Mouse (Mus musculus) bone marrow, adult 2 months (tissue): ENCODE measurements around the gene Exoc3l2. TPM values are rescaled to one million over a fixed set of nuclear protein-coding genes. Genes with fewer than 3 reads are reported as not detected.
A peak's percentile ranks its signal among the peaks of the same experiment; 100 is the strongest.

Experiments used
- H3K27ac ChIP-seq: fragments of 200-500 bp; 2 replicates; pipeline ENCODE4 v1.5.1; 2012; ENCODE audit warnings: low read depth, mild to moderate bottlenecking, control low read depth, inconsistent platforms, low read length; ENCODE audit not compliant: control insufficient read depth, poor library complexity, insufficient read depth
- H3K4me1 ChIP-seq: fragments of 200-500 bp; 2 replicates; pipeline ENCODE4 v1.6.1; 2011; ENCODE audit warnings: low read length; ENCODE audit not compliant: control insufficient read depth, insufficient read depth
- H3K4me3 ChIP-seq: fragments of 200-500 bp; replicated peaks from 2 replicates; pipeline ENCODE3; 2011; ENCODE audit warnings: mild to moderate bottlenecking, low read depth, low read length, control low read depth; ENCODE audit not compliant: control insufficient read depth
- CTCF ChIP-seq: fragments of 200-500 bp; IDR thresholded peaks from 2 replicates; pipeline ENCODE4 v1.5.1; 2011; ENCODE audit warnings: low read length, control low read depth; ENCODE audit not compliant: control insufficient read depth, insufficient read depth
- POLR2A ChIP-seq: fragments of 200-500 bp; IDR thresholded peaks from 2 replicates; pipeline ENCODE4 v1.6.1; 2011; ENCODE audit warnings: low read depth, mild to moderate bottlenecking, control low read depth, low read length, borderline replicate concordance; ENCODE audit not compliant: control insufficient read depth
- WGBS: fragments of 180-500 bp; shearing (Covaris S2); methylation state at CpG from one replicate; pipeline ENCODE4 v1.1.7; 2018; 5-methylcytosine and 5-hydroxymethylcytosine counted together
- polyA plus RNA-seq: library from polyadenylated mRNA; stranded (reverse); fragments of >200 nt; gene quantifications from 2 replicates; pipeline ENCODE4 v1.2.4, GENCODE M21; 2011; ENCODE audit warnings: low replicate concordance; ENCODE audit not compliant: missing spikeins, insufficient read depth, insufficient read length

Gene Exoc3l2
- polyA plus RNA-seq, 1 experiment: 10.3 TPM

GRCm38 (mm10) chr7:19485488-19485887, 22.4 kb downstream of the Exoc3l2 start:
- no peak for TF ChIP-seq POLR2A
- Histone ChIP-seq H3K27ac (no peak overlapping the region), H3K4me3 (no peak overlapping the region), H3K4me1 (no peaks in the 10 kb centered on the region)
- WGBS: 67% methylated on average over 1 of the region's 1 CpGs

GRCm38 (mm10) chr7:19486549-19486948, 23.4 kb downstream of the Exoc3l2 start:
- no peak for TF ChIP-seq POLR2A
- TF ChIP-seq CTCF: no peak

GRCm38 (mm10) chr7:19489525-19489924, 26.4 kb downstream of the Exoc3l2 start:
- Histone ChIP-seq H3K27ac (no peak overlapping the region), H3K4me1 (no peaks in the 10 kb centered on the region; the same call in 1 of the 2 replicates), H3K4me3 (no peak overlapping the region)
- TF ChIP-seq POLR2A (no peak), CTCF (no peak)
- 92% methylated on average over 31 of the region's 31 CpGs for WGBS

More at GRCm38 (mm10) chr7:19486549-19486948, 23.4 kb downstream of the Exoc3l2 start:
- Histone ChIP-seq H3K4me3 (no peak overlapping the region), H3K27ac (no peak overlapping the region), H3K4me1 (no peaks in the 10 kb centered on the region; the same call in 1 of the 2 replicates)
- 66% methylated on average over 7 of the region's 7 CpGs for WGBS

- Histone ChIP-seq H3K4me3 (peak overlapping the region; percentile 3), H3K4me1 (no peaks in the 10 kb centered on the region; the same call in 1 of the 2 replicates), H3K27ac (peak overlapping the region; percentile 39; the same call in 1 of the 2 replicates)
- TF ChIP-seq CTCF: no peak
- TF ChIP-seq POLR2A: no peak; the same call in 1 of the 2 replicates
- 2% methylated on average over 26 of the region's 26 CpGs for WGBS
Measured at GRCm38 (mm10) chr7:19491731-19492130, 28.6 kb downstream of the Exoc3l2 start.

GRCm38 (mm10) chr7:19494751-19495474, 31.8 kb downstream of the Exoc3l2 start:
- H3K4me1 ChIP-seq: no peaks in the 10 kb centered on the region; the same call in 1 of the 2 replicates
- TF ChIP-seq POLR2A (no peak), CTCF (no peak)
- no peak overlapping the region for H3K4me3 ChIP-seq
- 88% methylated on average over 25 of the region's 25 CpGs for WGBS
- no peak overlapping the region for H3K27ac ChIP-seq

- no peak overlapping the region for H3K27ac ChIP-seq
- no peak for TF ChIP-seq POLR2A
- no peak for TF ChIP-seq CTCF
- no peak overlapping the region for H3K4me3 ChIP-seq
- peaks cover 2% of the 10 kb centered on the region; the same call in 1 of the 2 replicates for H3K4me1 ChIP-seq
- 72% methylated on average over 20 of the region's 20 CpGs for WGBS
Measured at GRCm38 (mm10) chr7:19495521-19496213, 32.5 kb downstream of the Exoc3l2 start.

- Histone ChIP-seq H3K27ac (no peak overlapping the region), H3K4me1 (peaks cover 2% of the 10 kb centered on the region; the same call in 1 of the 2 replicates), H3K4me3 (no peak overlapping the region)
- WGBS: 56% methylated on average over 5 of the region's 5 CpGs
- TF ChIP-seq POLR2A (no peak), CTCF (no peak)
Measured at GRCm38 (mm10) chr7:19496214-19496555, 33.1 kb downstream of the Exoc3l2 start.

- no peak overlapping the region for H3K27ac ChIP-seq
- 89% methylated on average over 4 of the region's 4 CpGs for WGBS
- no peak for TF ChIP-seq CTCF
- TF ChIP-seq POLR2A: no peak
- H3K4me1 ChIP-seq: peaks cover 2% of the 10 kb centered on the region; the same call in 1 of the 2 replicates
- no peak overlapping the region for H3K4me3 ChIP-seq
Measured at GRCm38 (mm10) chr7:19498326-19498725, 35.2 kb downstream of the Exoc3l2 start.
